In genomic region chr3:138893520-138893919, GRCm38 (mm10) we compare ENCODE assay signal across 9 mouse cellular contexts.
DNase-seq lines count a peak whose midpoint lies in the region; ATAC-seq and TF ChIP-seq lines count a peak whose summit lies in the region.
"Had no signal": no experiment of that assay in that cellular context is flagged by ENCODE, and none has a peak within 500 bp of the region (broad histone marks: within the 10 kb centered on the region; RNA-seq: fewer than 3 reads in every experiment).

No protein-coding gene starts in this region.

- peaks cover 3% of the 10 kb centered on the region for H3K4me1 ChIP-seq in lung, embryonic 14.5 days (ENCODE audit: insufficient read depth)
- peaks cover 3% of the 10 kb centered on the region for H3K4me1 ChIP-seq in heart, embryonic 16.5 days (ENCODE audit: control insufficient read depth, insufficient read depth, low read length)
- peaks cover 18% of the 10 kb centered on the region for H3K4me1 ChIP-seq in midbrain, embryonic 16.5 days (ENCODE audit: control insufficient read depth, insufficient read depth, low read length)

- H3K27ac ChIP-seq in lung, embryonic 14.5 days (ENCODE audit: low read depth), result no peak overlapping the region
- no peak overlapping the region for H3K27ac ChIP-seq in heart, embryonic 16.5 days (ENCODE audit: low read length)
- H3K27ac ChIP-seq in midbrain, embryonic 16.5 days (ENCODE audit: low read length), result peak overlapping the region; percentile 38; the same call in 1 of the 2 replicates
- H3K27ac ChIP-seq: embryonic facial prominence, embryonic 13.5 days had no signal

- H3K9me3 ChIP-seq in lung, embryonic 14.5 days (ENCODE audit: low read depth, low read length), result no peaks in the 10 kb centered on the region
- H3K9me3 ChIP-seq in heart, embryonic 16.5 days (replicated peaks; ENCODE audit: control insufficient read depth, low read length), result no peaks in the 10 kb centered on the region
- no peaks in the 10 kb centered on the region for H3K9me3 ChIP-seq in midbrain, embryonic 16.5 days (replicated peaks; ENCODE audit: control insufficient read depth, low read length, poor library complexity, severe bottlenecking)
- H3K9me3 ChIP-seq: embryonic facial prominence, embryonic 13.5 days had no signal

- H3K9ac ChIP-seq in lung, embryonic 14.5 days, result no peak overlapping the region
- no peak overlapping the region for H3K9ac ChIP-seq in heart, embryonic 16.5 days (ENCODE audit: low read length)
- H3K9ac ChIP-seq in midbrain, embryonic 16.5 days (ENCODE audit: low read depth, low read length), result no peak overlapping the region
- H3K9ac ChIP-seq: embryonic facial prominence, embryonic 13.5 days had no signal

- no peak for DNase-seq in lung, embryonic 14.5 days
- DNase-seq in lung, postnatal 10 days, result no peak
- peak; percentile 10 for DNase-seq in c-Kit-positive CD71-positive TER-119-positive erythroid progenitor cells, embryonic 14.5 days (ENCODE audit: low spot score)
- no peak for DNase-seq in kidney, adult 11 months
- DNase-seq in gastrocnemius, adult 18-20 months (ENCODE audit: low spot score), result no peak
- DNase-seq: kidney, adult 8-10 months had no signal

- WGBS in lung, embryonic 14.5 days, result 30% methylated on average over 5 of the region's 5 CpGs
- 28% methylated on average over 5 of the region's 5 CpGs for WGBS in heart, embryonic 16.5 days
- WGBS in midbrain, embryonic 16.5 days, result 46% methylated on average over 5 of the region's 5 CpGs

- no peaks in the 10 kb centered on the region for H3K27me3 ChIP-seq in lung, embryonic 14.5 days (ENCODE audit: insufficient read depth, low read length)
- no peaks in the 10 kb centered on the region for H3K27me3 ChIP-seq in heart, embryonic 16.5 days (ENCODE audit: control insufficient read depth, insufficient read depth, low read length)
- no peaks in the 10 kb centered on the region for H3K27me3 ChIP-seq in midbrain, embryonic 16.5 days (ENCODE audit: control insufficient read depth, insufficient read depth, low read depth, low read length)
- H3K27me3 ChIP-seq: embryonic facial prominence, embryonic 13.5 days had no signal

- no peak for TF ChIP-seq CTCF in lung, embryonic 14.5 days (IDR thresholded peaks at IDR 0.05; ENCODE audit: low read depth)

- H3K36me3 ChIP-seq in lung, embryonic 14.5 days (ENCODE audit: insufficient read depth), result no peaks in the 10 kb centered on the region; the same call in 1 of the 2 replicates
- no peaks in the 10 kb centered on the region; the same call in 1 of the 2 replicates for H3K36me3 ChIP-seq in heart, embryonic 16.5 days (ENCODE audit: control insufficient read depth, insufficient read depth)
- peaks cover 13% of the 10 kb centered on the region for H3K36me3 ChIP-seq in midbrain, embryonic 16.5 days (ENCODE audit: control insufficient read depth, insufficient read depth, low read length)

- no peak overlapping the region for H3K4me3 ChIP-seq in lung, embryonic 14.5 days (ENCODE audit: low read depth, low read length)
- no peak overlapping the region for H3K4me3 ChIP-seq in heart, embryonic 16.5 days (ENCODE audit: low read length)
- H3K4me3 ChIP-seq in midbrain, embryonic 16.5 days (ENCODE audit: low read depth, low read length), result no peak overlapping the region
- H3K4me3 ChIP-seq: embryonic facial prominence, embryonic 13.5 days had no signal

- no peak overlapping the region for H3K4me2 ChIP-seq in lung, embryonic 14.5 days
- no peak overlapping the region for H3K4me2 ChIP-seq in heart, embryonic 16.5 days (ENCODE audit: low read depth, low read length)
- H3K4me2 ChIP-seq in midbrain, embryonic 16.5 days (ENCODE audit: low read length), result no peak overlapping the region
- H3K4me2 ChIP-seq: embryonic facial prominence, embryonic 13.5 days had no signal

- ATAC-seq in lung, embryonic 14.5 days (ENCODE audit: insufficient read depth), result peak; percentile 36; the same call in 1 of the 2 replicates
- peak; percentile 60 for ATAC-seq in heart, embryonic 16.5 days (replicated peaks; ENCODE audit: extremely low read depth, insufficient read depth, low FRiP score)
- peak; percentile 37; the same call in 1 of the 2 replicates for ATAC-seq in midbrain, embryonic 16.5 days
